Mouse (Mus musculus): Measurements from ENCODE around the gene Casp9.
"Not testable (repeated sequence)": the region's sequence is repeated elsewhere in the genome, so short reads cannot be mapped to it uniquely, and the experiment has no call there.

The Casp9 gene

DNA sequence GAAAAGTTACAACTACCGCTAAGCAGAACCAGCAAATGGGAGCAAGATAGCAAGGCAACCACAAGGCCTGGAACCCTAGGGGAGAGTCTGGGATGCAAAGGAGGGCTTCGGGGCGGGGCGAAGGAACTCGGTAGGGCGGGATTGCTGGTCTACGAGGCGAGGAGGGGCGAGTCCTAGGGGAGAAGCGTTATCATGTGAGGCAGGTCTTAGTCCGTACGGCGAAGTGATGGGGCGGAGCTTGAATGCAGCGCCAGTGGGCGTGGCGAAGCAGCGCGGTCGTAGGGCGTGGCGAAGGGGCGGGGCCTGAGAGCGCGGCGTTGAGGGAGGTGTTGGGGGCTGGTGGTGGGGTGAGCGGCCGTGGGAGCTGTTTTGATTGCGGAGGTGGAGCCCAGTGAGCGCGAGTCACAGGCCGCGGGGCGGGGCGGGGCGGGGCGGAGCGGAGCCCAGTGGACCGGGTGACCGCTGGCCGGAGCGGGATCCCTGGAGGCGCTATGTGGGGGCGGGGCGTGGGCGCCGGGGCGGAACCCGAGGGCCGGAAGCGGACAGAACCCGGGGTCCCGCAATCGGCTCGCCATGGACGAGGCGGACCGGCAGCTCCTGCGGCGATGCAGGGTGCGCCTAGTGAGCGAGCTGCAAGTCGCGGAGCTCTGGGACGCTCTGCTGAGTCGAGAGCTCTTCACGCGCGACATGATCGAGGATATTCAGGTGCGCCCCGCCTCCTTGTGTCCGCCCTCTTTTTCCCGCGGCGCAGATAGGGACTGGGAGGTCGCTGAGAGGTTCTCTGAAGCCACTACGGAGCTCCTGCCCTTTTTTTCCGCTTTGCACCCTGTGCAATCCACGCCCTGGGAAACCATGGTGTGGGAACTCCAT lies at the start of gene Casp9:
Gene Casp9 (plus strand): TSS at position 331 of the 870 bp plus-strand sequence.
- DNase-seq (ENCODE audit: low spot score), result peak; percentile 98

DNA sequence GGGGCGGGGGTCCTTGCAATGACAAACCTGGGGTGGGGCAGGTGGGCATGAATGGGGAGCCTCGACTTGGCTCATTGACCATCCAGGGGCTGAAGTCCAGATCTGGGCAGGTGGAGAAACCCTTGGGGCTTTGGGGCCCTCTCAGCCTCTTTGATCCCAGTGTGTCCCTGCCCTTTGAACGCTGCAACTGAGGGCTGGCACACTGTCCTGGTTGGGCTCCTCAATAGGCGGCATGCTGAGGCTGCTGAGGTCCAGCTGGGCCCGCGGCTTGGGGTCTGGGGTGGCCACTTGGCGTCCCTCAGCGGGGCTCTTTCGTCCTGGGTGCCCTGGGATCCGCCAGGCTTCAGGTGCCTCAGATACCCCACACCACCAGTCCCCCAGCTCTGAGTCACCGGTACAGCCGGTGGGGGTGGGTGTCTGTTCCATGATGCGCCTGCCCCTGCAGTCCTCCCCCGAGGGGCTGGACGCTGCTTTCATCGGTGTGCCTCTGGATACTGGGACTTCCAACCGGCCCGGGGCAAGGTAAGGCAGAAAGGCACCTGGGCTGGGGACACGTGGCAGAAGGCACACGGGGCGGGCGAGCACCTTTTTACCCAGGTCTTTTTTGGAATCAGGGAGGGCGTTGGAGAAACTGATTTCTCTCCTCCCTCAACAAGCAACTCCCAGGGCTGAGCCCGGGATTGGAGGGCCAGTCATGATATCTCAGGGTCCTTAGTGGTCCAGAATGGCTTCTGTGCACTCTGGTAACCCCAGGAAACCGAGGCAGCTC lies 46.6 kb upstream of the Casp9 start, which contains the start of gene Agmat:
Gene Agmat (plus strand): TSS at position 95 of the 769 bp plus-strand sequence.
- no peak for DNase-seq (ENCODE audit: low spot score)

DNA sequence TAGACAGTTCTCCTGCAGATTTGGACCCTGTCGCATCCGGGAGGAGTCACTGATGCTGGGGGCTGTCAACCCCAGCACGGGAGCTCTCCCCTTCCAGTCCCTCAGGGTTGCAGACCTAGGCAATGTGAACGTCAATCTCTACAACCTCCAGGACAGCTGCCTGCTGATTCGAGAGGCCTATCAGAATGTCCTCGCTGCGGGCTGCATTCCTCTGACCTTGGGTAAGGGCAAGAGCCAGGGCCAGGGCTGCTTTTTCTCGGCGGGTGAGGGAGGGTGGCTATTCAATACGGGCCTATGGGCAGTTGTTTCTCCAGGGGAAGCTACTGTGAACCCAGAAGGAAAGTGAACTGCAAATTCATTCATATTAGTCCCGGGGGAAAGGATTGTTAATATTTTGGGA lies 43.9 kb upstream of the Casp9 start:
- DNase-seq (ENCODE audit: low spot score), result no peak

DNA sequence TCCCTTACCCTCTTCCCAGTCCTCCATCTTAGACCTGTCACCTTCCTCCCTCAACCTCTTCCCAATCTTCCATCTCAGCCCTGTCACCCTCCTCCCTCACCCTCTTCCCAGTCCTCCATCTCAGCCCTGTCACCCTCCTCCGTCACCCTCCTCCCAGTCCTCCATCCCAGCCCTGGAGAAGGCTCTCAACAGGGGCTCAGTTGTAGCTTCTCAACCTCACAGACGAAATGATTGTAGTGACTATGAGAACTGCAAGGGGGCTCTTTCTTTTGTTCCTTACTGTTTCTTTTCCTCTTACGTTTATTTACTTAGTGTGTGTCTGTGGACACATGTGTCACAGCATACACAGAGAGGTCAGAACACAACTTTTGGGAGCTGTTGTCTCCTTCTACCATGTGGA lies 42.6 kb upstream of the Casp9 start:
- DNase-seq (ENCODE audit: low spot score), result no peak

DNA sequence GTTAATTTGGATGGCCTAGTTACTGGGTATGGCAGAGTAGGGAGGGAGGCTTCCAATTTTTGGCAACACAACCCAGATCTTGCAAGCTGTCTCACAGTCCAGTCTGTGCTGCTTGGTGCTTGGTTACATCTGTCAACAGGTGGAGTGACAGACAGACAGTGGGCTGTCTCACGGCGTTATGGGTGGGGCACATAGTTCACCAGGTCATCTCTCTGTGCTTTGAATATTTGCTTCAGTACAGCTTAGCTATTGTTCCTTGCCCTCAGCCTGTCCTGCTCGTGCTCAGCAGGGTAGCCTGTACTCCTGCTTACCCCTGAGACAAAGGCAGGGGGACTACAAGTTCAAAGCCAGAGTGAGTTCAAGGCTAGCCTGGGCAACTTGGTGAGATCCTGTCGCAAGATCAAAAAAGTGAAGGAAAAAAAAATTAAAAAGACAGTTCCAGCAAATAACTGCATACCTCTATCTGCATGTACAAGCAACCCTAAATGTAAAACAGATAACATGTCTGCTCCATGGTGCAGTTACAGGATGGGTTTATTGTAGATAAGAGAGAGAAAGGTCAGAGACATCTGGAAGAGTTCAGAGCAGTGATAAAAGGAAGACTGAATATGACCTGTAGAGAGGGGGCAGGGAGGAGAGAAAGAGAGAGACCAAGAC lies 41.9 kb upstream of the Casp9 start:
- DNase-seq (ENCODE audit: low spot score), result no peak

DNA sequence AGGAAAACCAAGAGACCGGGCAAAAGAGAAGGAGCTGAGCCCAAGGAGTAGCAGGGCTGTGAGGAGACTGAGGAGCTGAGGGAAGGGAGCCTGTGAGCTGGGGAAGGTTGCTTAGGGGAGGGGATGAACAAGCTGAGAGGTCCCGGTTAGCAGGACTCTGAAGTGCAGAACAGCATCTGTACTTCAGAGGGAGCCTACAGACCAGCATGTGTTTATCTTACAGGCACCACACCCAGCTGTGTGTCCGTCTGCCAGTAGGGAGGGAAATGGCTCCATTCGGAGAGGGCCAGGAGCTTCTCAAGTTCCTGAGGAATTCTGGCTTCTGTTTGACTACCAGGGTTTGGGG lies 41.4 kb upstream of the Casp9 start:
- DNase-seq (ENCODE audit: low spot score), result peak; percentile 28

DNA sequence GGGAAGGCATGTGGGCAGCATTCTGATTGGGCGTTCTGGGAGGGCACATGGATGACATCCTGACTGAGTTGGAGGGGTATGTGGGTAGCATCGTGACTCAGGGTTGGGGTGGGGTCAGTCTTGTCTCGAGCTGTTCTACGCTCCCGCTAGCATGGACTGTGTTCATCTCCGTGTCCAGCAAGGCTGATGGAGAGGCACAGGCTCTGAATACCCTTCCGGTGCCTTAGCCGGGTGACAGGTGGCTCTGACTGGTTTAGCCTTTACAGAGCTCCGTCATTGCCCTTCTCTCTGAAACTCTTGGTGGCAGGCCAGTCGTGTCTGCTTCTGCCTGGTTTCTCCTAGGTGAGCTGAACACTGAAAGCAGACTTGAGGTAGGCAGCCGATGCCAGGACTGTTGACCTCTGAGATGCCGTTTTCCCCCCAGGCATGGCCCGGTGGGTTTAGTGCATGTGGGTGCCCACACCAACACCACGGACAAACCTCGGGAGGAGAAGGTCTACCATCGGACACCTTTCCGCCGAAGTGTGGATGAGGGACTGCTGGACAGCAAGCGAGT lies 38.0 kb upstream of the Casp9 start:
- DNase-seq (ENCODE audit: low spot score), result no peak

DNA sequence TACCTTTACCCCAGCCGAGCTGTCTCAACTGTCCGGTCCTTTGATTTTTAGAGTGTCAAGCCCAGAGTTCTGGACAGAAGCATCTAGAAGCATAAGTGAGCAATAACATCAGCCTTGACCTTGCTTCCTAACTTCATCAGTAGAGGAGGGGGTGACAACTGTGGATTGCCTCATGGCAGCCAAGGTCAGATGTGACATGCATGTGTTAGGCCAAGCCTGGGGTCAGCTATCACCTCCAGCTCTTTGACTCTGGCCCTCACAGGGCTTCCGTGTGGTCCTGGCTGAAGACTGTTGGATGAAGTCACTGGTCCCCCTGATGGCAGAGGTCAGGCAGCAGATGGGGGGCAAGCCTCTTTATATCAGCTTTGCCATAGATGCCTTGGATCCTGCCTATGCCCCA lies 36.3 kb upstream of the Casp9 start:
- DNase-seq (ENCODE audit: low spot score), result no peak

DNA sequence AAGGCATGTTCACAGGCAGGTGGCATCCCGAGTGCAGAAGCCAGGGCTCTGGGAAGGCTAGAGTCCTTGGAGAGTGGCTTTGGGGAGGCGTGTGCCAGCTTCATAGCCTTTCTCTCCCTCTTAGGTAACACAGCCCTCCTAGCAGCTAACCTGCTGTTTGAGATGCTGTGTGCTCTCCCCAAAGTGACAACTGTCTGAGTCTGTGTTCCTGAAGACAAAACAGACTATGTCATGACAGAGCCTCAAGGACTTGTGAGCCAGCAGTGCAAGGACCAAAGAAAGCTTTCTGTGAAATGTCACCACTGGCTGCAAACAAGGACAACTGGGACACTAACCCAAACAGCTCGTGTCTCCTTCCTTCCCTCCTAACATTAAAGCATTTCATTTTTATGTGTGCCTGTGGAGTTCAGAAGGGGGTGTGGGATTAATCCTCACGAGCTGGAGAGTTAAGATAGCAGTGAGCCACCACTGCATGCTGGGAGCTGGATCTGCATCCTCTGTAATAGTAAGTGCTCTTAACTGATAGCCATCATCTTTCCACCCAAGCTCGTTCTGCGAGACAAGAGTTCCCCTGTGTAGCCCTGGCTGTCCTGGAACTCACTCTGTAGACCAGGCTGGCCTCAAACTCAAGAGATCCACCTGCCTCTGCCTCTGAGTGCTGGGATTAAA lies 34.4 kb upstream of the Casp9 start:
- DNase-seq (ENCODE audit: low spot score), result no peak

DNA sequence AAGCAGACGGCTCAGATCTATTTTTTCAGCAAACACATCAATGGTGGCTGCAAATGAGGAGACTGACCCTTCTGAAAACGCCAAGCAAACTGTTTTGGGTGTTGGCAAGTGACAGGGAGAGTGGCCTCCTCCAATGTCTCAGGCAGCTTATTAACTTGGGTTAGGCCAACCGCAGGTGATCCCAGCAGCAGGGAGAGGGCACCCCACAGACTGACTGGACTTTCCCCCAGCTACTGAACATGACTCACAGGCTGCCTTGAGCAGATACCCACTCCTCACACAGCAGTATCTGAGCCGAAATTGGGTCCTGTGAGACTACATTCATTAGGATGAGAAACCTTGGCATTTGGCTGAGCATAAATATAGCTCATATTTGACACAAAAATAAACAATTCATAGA lies 32.5 kb upstream of the Casp9 start:
- DNase-seq (ENCODE audit: low spot score), result no peak

DNA sequence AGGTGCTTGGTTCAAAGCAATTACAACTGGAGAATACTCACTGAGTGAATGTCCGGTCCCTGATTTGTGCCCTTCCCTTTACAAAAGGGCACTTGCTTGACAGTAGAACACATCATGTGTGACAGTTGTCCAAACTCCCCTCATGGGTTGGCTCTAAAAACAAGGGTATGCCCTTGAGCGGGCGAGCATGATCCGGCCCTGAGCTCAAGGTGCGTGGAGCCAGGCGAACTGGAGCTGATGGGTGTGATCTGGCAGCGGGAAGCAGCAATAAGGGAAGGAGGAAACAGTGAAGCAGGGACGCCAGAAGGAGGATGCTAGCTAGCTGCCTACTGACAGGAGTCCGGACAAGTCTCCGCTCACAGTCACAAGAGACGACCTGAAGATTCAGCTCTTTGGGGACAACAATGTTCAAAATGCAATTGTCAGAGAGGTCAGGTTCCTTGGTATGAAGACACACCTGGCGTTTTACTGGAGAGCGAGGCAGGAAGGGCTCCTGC lies 31.3 kb upstream of the Casp9 start:
- no peak for DNase-seq (ENCODE audit: low spot score)

DNA sequence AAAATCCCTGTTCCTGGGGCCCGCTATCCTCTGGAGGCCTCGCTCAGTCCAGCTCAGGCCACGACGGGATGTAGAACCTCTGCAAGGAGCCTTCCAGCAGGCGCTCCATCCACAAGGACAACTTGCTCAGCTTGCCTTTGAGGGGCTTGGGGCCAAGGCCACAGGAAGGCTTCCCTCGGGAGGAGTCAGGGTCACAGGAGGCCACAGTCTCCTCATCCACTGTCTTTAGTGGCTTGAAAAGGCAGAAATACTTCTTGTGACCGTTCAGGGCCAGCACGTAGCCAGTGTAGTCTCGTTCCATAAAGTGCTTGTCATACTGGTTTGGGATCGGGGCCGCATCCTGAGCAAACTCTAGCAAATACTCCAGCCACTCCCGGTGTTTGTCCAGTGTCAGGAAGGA lies 29.9 kb upstream of the Casp9 start:
- DNase-seq (ENCODE audit: low spot score), result no peak

DNA sequence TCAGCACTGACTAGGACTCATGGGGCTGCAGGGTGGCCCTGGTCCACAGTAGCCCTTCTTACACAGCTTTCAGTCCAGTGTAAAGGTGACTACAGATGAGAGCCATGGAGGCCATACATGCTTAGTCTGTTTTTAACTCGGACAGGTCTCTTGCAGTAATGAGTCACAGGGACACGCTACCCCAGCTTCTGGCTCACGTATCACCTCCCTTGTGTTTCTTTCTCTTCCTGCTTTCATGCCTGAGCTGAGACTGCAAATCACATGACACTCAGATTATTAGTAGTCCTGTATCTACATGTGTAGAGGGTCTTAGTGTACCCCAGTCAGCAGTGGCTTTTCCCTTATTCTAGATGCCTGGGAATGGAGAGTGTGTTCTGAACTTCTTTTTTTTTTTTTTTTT lies 28.4 kb upstream of the Casp9 start:
- DNase-seq (ENCODE audit: low spot score), result no peak

DNA sequence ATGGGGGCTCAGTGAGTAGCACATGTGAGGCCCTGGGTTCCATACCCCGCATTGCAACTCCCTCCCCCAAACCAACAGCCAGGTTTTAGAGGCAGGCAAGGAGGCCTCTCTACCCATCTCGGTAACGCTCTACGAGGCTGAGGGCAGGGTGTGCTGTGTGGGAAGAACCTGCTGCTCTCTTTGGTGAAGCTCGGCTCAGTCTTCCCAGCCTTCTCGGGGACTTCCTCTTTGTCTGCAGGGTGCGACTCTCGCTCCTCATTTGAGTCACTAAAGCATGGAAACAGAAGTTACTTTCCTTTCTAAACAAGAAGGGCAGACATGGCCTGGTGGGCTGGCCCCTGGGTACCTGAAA lies 27.1 kb upstream of the Casp9 start:
- DNase-seq (ENCODE audit: low spot score), result no peak

DNA sequence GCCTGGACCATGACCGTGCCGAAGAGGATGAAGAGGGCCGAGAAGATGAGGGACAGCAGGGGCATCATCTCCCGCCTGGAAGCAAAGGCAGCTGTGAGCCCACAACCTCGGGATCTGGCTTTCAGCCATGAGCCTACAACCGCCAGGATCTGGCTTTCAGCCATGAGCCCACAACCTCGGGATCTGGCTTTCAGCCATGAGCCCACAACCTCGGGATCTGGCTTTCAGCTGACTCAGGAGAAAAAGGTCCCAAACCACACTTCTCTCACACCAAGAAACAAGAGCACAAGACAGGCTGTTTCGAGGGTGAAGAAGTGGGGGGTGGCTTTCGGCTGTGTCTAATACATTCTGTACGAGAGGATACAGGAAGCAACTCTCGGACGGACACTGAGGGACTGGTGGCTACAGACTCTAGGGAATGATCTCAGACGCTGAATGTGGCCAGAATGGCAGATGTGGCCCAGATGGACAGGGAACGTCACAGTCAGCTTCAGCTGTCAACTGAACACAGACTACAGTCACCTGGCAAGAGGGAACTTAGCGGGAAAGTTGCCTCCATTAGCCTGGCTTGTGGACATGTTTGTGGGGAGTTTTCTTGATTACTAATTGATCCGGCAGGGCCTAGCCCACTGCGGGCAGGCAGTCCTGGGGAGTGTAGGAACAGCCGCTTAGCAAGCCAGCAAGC lies 26.6 kb upstream of the Casp9 start:
- peak; percentile 77 for DNase-seq (ENCODE audit: low spot score)

DNA sequence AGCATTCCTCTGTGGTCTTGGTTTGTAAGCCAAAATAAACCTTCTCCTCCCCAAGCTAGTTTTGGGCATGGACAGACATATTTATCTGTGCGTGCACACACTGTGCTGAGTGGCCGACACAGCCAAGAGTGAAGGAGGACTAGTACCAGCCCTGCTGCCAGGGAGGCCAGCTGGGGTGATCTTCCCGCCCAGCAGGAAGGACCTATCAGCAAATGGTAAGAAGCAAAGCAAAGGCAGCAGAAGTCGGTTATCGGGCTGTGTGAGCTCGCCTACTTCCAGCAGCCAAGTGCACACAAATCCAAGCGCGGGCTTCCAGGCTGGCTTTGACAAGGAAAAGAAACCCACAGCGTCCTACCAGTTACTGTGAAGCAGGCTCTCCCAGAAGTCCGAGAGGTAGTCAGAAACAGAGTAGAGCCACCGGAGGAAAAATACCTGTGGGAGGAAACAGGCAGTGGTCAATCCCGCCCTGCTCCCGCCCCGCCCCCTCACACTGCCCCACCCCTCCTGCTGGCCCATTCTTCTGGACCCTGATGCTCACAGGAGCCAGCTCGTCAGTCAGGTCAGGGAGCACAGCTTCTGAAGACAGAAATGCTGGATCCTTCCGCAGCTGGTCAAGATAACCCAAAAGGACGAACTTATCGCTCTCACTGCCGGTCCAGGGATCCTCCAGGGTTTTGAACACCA lies 25.9 kb upstream of the Casp9 start:
- peak; percentile 39 for DNase-seq (ENCODE audit: low spot score)

DNA sequence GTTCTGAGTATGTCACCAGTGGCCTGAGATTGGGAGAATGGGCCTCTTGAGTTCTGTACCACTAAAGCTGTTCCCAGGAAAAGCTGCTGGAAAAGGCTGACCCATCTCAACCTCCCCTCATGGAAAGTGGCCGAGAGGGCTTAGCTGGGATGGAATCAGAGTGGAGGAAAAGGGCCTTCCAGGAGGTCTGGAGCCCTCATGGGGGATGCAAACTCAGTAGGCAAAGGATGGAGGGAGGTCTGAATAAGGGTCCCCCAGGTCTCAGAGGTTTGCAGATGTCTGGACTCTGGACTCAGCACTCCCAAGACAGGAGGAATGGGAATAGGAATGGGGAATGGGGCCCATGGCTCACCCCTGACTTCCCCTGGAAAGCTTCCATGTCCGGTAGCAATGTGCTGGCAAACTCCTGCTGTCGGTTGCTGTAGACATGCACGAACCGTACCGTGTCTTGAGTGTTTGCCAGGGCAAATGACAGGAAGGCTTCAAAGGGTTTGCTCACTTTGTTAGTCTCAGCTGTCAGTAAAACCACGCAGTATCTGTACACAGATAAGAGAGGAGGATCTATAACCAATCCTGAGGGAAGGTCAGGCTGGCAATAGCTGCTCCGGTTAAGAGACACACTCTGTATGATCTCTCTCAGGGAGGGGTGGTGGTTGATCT lies 23.8 kb upstream of the Casp9 start:
- no peak for DNase-seq (ENCODE audit: low spot score)

DNA sequence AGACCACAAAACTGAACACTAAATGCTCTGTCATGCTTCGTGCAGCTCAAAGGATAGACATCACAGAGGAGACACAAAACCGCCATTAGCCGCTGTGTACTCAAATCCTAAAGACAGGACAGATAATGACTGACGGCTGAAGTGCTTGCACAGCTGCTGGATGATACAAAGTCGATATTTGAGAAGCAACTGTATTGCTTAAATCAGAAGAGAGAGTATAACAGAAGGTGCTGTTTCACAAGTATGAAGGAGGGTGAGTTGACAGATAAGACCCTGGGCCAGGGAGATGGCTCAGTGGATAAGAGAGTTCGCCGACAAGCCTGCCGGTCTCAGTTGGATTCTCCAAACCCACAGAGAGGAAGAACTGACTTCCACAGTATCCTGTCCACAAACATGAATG lies 21.6 kb upstream of the Casp9 start:
- DNase-seq (ENCODE audit: low spot score), result no peak

DNA sequence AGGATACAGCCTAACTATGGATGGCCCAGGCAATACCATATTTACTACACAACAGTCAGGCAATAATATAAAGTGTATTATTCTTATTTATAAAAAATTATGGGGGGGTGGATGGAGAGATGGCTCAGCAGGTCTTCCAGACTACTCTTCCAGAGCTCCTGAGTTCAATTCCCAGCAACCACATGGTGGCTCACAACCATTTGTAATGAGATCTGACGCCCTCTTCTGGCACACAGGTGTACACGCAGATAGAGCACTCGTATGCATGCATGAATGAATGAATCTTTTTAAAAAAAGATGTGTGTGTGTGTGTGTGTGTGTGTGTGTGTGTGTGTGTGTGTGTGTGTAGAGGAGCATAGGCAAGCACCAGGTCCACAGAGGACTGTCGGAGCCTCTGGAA lies 20.4 kb upstream of the Casp9 start:
- not testable (repeated sequence) for DNase-seq (ENCODE audit: low spot score)

DNA sequence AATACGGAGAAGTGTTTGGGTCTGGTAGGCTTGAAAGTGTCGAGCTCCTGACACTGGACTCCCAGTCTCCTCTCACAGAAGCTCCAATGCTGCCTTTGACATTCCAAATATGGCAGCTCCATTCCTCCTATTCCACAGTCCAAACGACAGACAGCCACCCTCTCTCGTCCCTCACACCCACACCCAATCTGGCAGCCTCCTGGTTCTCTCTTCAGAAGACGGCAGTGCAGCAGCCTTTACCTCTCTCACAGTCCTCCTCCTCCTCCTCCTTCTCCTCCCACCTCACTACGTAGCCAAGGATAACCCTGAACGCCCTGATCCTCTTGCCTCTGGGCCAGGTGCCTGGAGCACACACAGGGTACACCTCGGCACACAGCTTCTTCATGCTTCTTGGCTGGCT lies 13.6 kb upstream of the Casp9 start:
- no peak for DNase-seq (ENCODE audit: low spot score)
